Mouse (Mus musculus): ENCODE results near the gene Kif23. TPM values are rescaled to one million over a fixed set of nuclear protein-coding genes. Genes with fewer than 3 reads are reported as not detected.
A peak's percentile ranks its signal among the peaks of the same experiment; 100 is the strongest.

The Kif23 gene
- polyA plus RNA-seq, 1 experiment from 2014 or later = 16.2 TPM

DNA sequence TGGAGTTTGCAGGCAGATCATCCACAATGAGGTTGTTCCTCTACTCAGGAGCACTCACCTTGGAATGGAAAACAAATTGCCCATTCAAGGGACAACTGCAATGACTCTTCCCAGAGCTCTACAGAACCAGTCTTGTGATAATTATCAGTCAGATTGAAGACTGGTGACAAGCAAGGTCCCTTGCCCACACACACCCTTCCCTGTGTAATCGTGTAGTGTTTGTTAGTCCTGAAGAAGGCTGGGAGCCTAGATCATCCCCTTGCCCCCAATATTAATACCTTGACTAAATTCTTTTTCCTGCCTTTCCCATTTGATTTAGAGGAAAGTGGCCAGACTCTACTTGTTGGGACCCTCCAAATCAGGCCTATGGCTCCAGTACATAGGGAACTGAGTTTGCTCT, 36.9 kb downstream of the Kif23 start:
- 98% methylated on average over 1 of the region's 1 CpGs for WGBS
- H3K9ac ChIP-seq = no peak overlapping the region
- H3K36me3 ChIP-seq (replicated peaks) = peaks cover 12% of the 10 kb centered on the region
- H3K4me3 ChIP-seq = no peak overlapping the region
- H3K27me3 ChIP-seq (replicated peaks) = no peaks in the 10 kb centered on the region
- peaks cover 13% of the 10 kb centered on the region for H3K4me1 ChIP-seq
- ATAC-seq (replicated peaks) = no peak
- no peaks in the 10 kb centered on the region for H3K9me3 ChIP-seq
- H3K4me2 ChIP-seq = no peak overlapping the region
- H3K27ac ChIP-seq = no peak overlapping the region

DNA sequence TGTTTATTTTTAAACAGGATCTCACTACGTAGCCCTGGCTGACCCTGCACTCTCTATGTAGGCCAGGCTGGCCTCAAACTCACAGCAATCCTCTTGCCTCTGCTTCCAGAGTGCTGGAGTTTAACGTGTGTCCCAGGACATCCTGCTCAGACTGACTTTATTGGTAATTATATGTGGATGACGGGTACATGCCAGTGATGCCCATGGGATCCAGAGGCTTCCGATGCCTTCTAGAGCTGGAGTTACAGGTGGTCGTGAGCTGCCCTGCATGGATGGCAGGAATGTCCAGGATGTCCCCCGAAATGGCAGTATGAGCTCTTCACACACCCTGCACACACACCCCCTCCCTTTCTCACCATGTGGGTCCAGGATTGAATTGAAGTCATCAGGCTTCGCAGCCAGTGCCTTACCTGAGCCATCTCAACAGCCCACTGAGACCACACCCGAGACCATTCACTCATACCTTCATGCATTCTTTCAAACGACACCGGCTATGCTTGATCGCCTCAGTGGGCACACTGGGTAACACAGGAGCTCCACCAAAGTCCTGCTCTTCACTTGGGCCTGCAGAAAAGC, 37.7 kb downstream of the Kif23 start:
- ATAC-seq (replicated peaks) = no peak
- no peaks in the 10 kb centered on the region for H3K9me3 ChIP-seq
- H3K4me2 ChIP-seq = no peak overlapping the region
- H3K9ac ChIP-seq = no peak overlapping the region
- H3K27me3 ChIP-seq (replicated peaks) = no peaks in the 10 kb centered on the region
- no peak overlapping the region for H3K4me3 ChIP-seq
- no peak overlapping the region for H3K27ac ChIP-seq
- WGBS = 89% methylated on average over 11 of the region's 11 CpGs
- peaks cover 12% of the 10 kb centered on the region for H3K36me3 ChIP-seq (replicated peaks)
- H3K4me1 ChIP-seq = peaks cover 13% of the 10 kb centered on the region

DNA sequence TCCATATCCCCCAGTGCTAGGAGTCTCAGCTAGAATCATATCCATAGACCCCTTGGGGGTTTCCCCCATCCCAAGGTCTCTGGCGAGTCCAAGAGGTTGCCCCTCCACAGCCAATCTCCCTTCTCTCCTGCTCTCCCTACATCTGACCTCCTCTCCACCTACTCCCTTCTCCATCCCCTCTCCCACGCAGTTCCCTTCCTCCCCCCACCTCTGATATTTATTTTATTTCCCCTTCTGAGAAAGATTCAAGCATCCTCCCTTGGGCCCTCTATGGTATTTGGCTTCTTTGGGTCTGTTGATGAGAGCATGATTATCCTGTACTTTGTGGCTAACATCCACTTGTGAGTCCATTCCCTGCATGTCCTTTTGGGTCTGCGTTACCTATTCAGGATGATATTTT, 38.2 kb downstream of the Kif23 start:
- H3K4me2 ChIP-seq = no peak overlapping the region
- H3K36me3 ChIP-seq (replicated peaks) = peaks cover 12% of the 10 kb centered on the region
- no peak for ATAC-seq (replicated peaks)
- 83% methylated on average over 3 of the region's 3 CpGs for WGBS
- no peak overlapping the region for H3K27ac ChIP-seq
- H3K9ac ChIP-seq = no peak overlapping the region
- no peaks in the 10 kb centered on the region for H3K9me3 ChIP-seq
- no peaks in the 10 kb centered on the region for H3K27me3 ChIP-seq (replicated peaks)
- H3K4me3 ChIP-seq = no peak overlapping the region
- H3K4me1 ChIP-seq = peaks cover 8% of the 10 kb centered on the region

GRCm38 (mm10) chr9:61907621-61908295, 38.8 kb downstream of the Kif23 start:
- Histone ChIP-seq H3K9ac (no peak overlapping the region), H3K27ac (no peak overlapping the region), H3K27me3 (replicated peaks) (no peaks in the 10 kb centered on the region), H3K4me3 (no peak overlapping the region), H3K4me1 (peaks cover 2% of the 10 kb centered on the region; the same call in 1 of the 2 replicates), H3K36me3 (replicated peaks) (peaks cover 11% of the 10 kb centered on the region), H3K4me2 (no peak overlapping the region), H3K9me3 (no peaks in the 10 kb centered on the region)
- ATAC-seq (replicated peaks) = no peak
- WGBS = 80% methylated on average over 4 of the region's 4 CpGs

GRCm38 (mm10) chr9:61906912-61907311, 39.7 kb downstream of the Kif23 start:
- Histone ChIP-seq H3K4me2 (no peak overlapping the region), H3K36me3 (replicated peaks) (peaks cover 4% of the 10 kb centered on the region), H3K9me3 (no peaks in the 10 kb centered on the region), H3K4me3 (no peak overlapping the region), H3K9ac (no peak overlapping the region), H3K27ac (no peak overlapping the region), H3K27me3 (replicated peaks) (no peaks in the 10 kb centered on the region), H3K4me1 (peaks cover 8% of the 10 kb centered on the region)
- WGBS = 67% methylated on average over 10 of the region's 10 CpGs
- no peak for ATAC-seq (replicated peaks)

- H3K4me2 ChIP-seq = no peak overlapping the region
- no peak overlapping the region for H3K9ac ChIP-seq
- no peaks in the 10 kb centered on the region for H3K36me3 ChIP-seq (replicated peaks)
- no peaks in the 10 kb centered on the region for H3K27me3 ChIP-seq (replicated peaks)
- H3K9me3 ChIP-seq = no peaks in the 10 kb centered on the region
- H3K27ac ChIP-seq = no peak overlapping the region
- WGBS = 73% methylated on average over 5 of the region's 5 CpGs
- H3K4me3 ChIP-seq = no peak overlapping the region
- peaks cover 10% of the 10 kb centered on the region for H3K4me1 ChIP-seq
- no peak for ATAC-seq (replicated peaks)
These were observed 41.0 kb downstream of the Kif23 start for GRCm38 (mm10) chr9:61905576-61905975.

- Histone ChIP-seq H3K4me3 (no peak overlapping the region), H3K4me1 (peaks cover 13% of the 10 kb centered on the region), H3K4me2 (no peak overlapping the region), H3K27ac (no peak overlapping the region), H3K27me3 (replicated peaks) (no peaks in the 10 kb centered on the region), H3K9me3 (no peaks in the 10 kb centered on the region), H3K36me3 (replicated peaks) (no peaks in the 10 kb centered on the region), H3K9ac (no peak overlapping the region)
- no peak for ATAC-seq (replicated peaks)
- WGBS = 69% methylated on average over 7 of the region's 7 CpGs
These were observed 42.4 kb downstream of the Kif23 start for GRCm38 (mm10) chr9:61904201-61904600.

GRCm38 (mm10) chr9:61902445-61902844, 44.1 kb downstream of the Kif23 start:
- peak overlapping the region; percentile 11; the same call in 1 of the 2 replicates for H3K9ac ChIP-seq
- peak overlapping the region; percentile 2; the same call in 1 of the 2 replicates for H3K4me2 ChIP-seq
- H3K4me3 ChIP-seq = no peak overlapping the region
- H3K27me3 ChIP-seq (replicated peaks) = peaks cover 4% of the 10 kb centered on the region; the same call in 1 of the 2 replicates
- peak; percentile 65 for ATAC-seq (replicated peaks)
- H3K4me1 ChIP-seq = peaks cover 13% of the 10 kb centered on the region
- 37% methylated on average over 9 of the region's 9 CpGs for WGBS
- peak overlapping the region; percentile 48; the same call in 1 of the 2 replicates for H3K27ac ChIP-seq
- no peaks in the 10 kb centered on the region for H3K9me3 ChIP-seq
- no peaks in the 10 kb centered on the region for H3K36me3 ChIP-seq (replicated peaks)

DNA sequence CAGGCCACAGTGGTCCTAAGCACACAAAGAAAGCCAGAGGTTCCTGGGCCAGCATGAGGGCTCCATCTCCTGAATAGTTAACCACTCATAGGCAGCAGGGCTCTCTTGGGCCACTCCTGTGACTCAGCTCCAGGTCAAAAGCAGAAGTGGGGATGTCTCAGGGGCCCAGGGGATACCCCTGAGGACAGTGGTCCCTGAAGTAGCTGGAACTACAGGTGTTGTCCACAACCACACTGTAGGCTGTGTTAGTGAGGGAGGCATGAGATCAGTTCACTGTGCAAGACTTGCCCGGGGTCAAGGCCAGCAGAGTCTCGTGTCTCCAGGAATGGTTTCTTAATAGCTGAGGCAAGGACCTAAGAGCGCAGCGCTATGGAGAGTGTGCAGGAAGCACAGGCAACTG, 45.0 kb downstream of the Kif23 start:
- Histone ChIP-seq H3K4me3 (no peak overlapping the region), H3K9me3 (no peaks in the 10 kb centered on the region), H3K27me3 (replicated peaks) (peaks cover 5% of the 10 kb centered on the region; the same call in 1 of the 2 replicates), H3K27ac (no peak overlapping the region), H3K4me2 (no peak overlapping the region), H3K4me1 (peaks cover 13% of the 10 kb centered on the region), H3K36me3 (replicated peaks) (no peaks in the 10 kb centered on the region), H3K9ac (no peak overlapping the region)
- no peak for ATAC-seq (replicated peaks)
- WGBS = 88% methylated on average over 4 of the region's 4 CpGs

DNA sequence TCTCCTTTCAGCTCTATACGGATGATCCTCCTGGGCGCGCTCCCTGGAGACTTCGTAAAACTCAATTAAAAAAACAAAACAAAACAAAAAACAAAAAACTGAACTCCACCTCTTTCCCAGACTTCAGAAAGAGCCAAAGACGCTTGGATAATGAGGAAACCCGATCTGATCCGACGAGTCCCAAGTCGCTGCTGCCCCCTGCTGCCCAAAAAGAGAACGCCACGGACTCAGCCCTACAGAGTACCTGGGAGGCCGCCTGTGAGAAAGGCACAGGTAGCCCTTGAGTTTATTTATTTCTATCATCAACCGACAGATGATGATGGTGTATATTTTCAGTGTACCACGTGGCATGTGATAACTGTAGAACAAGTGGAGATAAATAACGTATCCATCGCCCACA, 46.8 kb downstream of the Kif23 start:
- H3K4me2 ChIP-seq = 0 out of 2 replicates have a peak overlapping the region, but pooled peaks have one; percentile 11
- H3K27ac ChIP-seq = no peak overlapping the region
- H3K27me3 ChIP-seq (replicated peaks) = peaks cover 5% of the 10 kb centered on the region
- no peak overlapping the region for H3K9ac ChIP-seq
- H3K9me3 ChIP-seq = no peaks in the 10 kb centered on the region
- peak; percentile 53; the same call in 1 of the 2 replicates for ATAC-seq (replicated peaks)
- WGBS = 5% methylated on average over 16 of the region's 16 CpGs
- peaks cover 13% of the 10 kb centered on the region for H3K4me1 ChIP-seq
- H3K36me3 ChIP-seq (replicated peaks) = no peaks in the 10 kb centered on the region
- H3K4me3 ChIP-seq = no peak overlapping the region

DNA sequence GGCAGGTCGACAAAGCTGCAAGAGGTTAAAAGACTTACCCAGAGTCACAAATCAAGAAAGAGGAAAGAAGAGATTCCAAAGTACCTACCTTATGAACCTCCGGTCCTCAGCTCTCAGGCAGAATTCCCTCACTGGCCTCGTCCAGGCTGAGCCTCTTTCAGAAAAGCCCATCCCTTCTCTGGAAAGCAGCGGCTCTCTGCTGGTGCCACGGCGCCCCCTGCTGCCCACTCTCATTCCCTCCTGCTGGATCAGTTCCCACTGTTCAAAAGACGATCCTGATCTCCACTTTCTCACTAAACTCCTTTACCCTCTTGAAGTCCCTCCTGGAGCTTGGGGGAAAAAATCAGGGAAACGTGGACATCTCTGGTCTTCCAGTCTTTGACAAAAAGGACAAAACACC, 48.2 kb downstream of the Kif23 start:
- H3K36me3 ChIP-seq (replicated peaks) = no peaks in the 10 kb centered on the region
- no peaks in the 10 kb centered on the region for H3K9me3 ChIP-seq
- no peak overlapping the region for H3K27ac ChIP-seq
- no peak overlapping the region for H3K9ac ChIP-seq
- H3K27me3 ChIP-seq (replicated peaks) = peaks cover 5% of the 10 kb centered on the region
- 0 out of 2 replicates have a peak, but pooled peaks have one; percentile 35 for ATAC-seq (replicated peaks)
- no peak overlapping the region for H3K4me2 ChIP-seq
- H3K4me3 ChIP-seq = no peak overlapping the region
- 2% methylated on average over 7 of the region's 8 CpGs for WGBS
- H3K4me1 ChIP-seq = peaks cover 13% of the 10 kb centered on the region

DNA sequence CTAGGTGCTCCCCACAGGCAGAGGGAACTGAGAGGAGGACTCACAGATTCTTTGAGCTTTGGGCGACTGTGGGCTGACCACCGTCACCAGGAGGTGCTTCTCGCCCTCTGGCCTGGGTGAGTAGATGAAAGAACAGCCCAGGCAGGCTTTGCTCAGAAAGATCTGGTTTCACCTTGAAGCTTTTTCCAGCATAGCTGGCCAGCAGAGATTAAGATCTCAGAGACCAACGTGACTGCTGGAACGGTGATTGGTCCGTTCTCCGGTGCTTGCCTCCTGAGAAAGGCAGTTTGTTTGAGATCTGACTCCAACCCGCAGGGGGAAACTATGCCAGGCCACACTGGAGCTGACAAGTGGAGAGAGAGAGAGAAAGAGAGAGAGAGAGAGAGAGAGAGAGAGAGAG, 51.6 kb downstream of the Kif23 start:
- Histone ChIP-seq H3K4me2 (no peak overlapping the region), H3K27ac (no peak overlapping the region), H3K4me3 (no peak overlapping the region), H3K9me3 (no peaks in the 10 kb centered on the region), H3K36me3 (replicated peaks) (no peaks in the 10 kb centered on the region), H3K9ac (no peak overlapping the region), H3K27me3 (replicated peaks) (peaks cover 5% of the 10 kb centered on the region), H3K4me1 (peaks cover 4% of the 10 kb centered on the region; the same call in 1 of the 2 replicates)
- 78% methylated on average over 8 of the region's 8 CpGs for WGBS
- ATAC-seq (replicated peaks) = no peak

DNA sequence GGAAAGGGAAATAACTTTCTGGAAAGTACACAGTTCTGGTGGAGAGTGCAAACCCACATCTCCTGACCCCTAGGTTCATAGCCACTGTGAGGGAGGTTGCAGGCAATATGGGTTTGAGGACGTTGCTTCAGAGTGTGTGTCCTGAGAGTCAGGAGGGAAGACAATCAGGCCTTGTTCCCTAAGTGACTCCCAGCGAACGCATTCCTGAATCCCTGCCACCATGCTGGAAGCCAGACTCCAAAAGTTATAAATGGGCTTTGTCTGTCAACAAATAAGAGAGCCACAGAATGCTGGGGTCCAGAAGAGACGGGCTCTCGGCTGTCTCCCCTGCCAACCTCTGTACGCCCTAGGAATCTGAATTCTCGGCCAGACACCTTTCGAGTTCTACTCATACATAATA, 56.7 kb downstream of the Kif23 start:
- Histone ChIP-seq H3K27me3 (replicated peaks) (0 out of 2 replicates have a peak, but pooled peaks cover 4% of the 10 kb centered on the region), H3K9me3 (no peaks in the 10 kb centered on the region), H3K36me3 (replicated peaks) (no peaks in the 10 kb centered on the region), H3K9ac (no peak overlapping the region), H3K4me3 (no peak overlapping the region), H3K4me2 (no peak overlapping the region), H3K27ac (0 out of 2 replicates have a peak overlapping the region, but pooled peaks have one; percentile 5), H3K4me1 (peaks cover 8% of the 10 kb centered on the region)
- ATAC-seq (replicated peaks) = 0 out of 2 replicates have a peak, but pooled peaks have one; percentile 17
- 48% methylated on average over 8 of the region's 8 CpGs for WGBS
